Mouse (Mus musculus) C2C12 (cell line): Measurements from ENCODE around the gene Ensa. TPM values are rescaled to one million over a fixed set of nuclear protein-coding genes. Genes with fewer than 3 reads are reported as not detected.

ENCODE experiments used
- H3K27me3 ChIP-seq: one replicate; pipeline ENCODE4 v1.6.1; 2011; ENCODE audit not compliant: control insufficient read depth, insufficient read depth, insufficient read length
- H3K36me3 ChIP-seq: one replicate; pipeline ENCODE4 v1.6.1; 2011; ENCODE audit not compliant: control insufficient read depth, insufficient read depth
- H3K4me3 ChIP-seq: one replicate; pipeline ENCODE4 v1.5.1; 2011; ENCODE audit warnings: mild to moderate bottlenecking, control low read depth; ENCODE audit not compliant: poor library complexity, insufficient read depth, severe bottlenecking
- H3K79me2 ChIP-seq: one replicate; pipeline ENCODE4 v1.6.1; 2011; ENCODE audit not compliant: control insufficient read depth, insufficient read depth
- H3K79me3 ChIP-seq: one replicate; pipeline ENCODE4 v1.6.1; 2011; ENCODE audit warnings: low read depth, control low read depth
- H3ac ChIP-seq: one replicate; pipeline ENCODE3; 2011; ENCODE audit warnings: low read depth; ENCODE audit not compliant: control insufficient read depth, insufficient read length
- CEBPB ChIP-seq: IDR thresholded peaks from one replicate; pipeline ENCODE4 v1.6.1; 2011; ENCODE audit warnings: low read depth, mild to moderate bottlenecking, control low read depth, moderate library complexity
- CTCF ChIP-seq: IDR thresholded peaks from one replicate; pipeline ENCODE4 v1.5.1; 2011; ENCODE audit not compliant: control insufficient read depth, insufficient read depth, insufficient read length
- FOSL1 ChIP-seq: IDR thresholded peaks from one replicate; pipeline ENCODE4 v1.8.0; 2011; ENCODE audit warnings: mild to moderate bottlenecking, low read length; ENCODE audit not compliant: poor library complexity, insufficient read depth, severe bottlenecking
- MAX ChIP-seq: IDR thresholded peaks from one replicate; pipeline ENCODE4 v1.6.1; 2011; ENCODE audit warnings: mild to moderate bottlenecking, control low read depth
- MYOD1 ChIP-seq: IDR thresholded peaks from one replicate; pipeline ENCODE4 v1.6.1; 2011; ENCODE audit warnings: low read depth; ENCODE audit not compliant: control insufficient read depth, insufficient read length
- MYOG ChIP-seq: IDR thresholded peaks from one replicate; pipeline ENCODE4 v1.6.1; 2011; ENCODE audit not compliant: control insufficient read depth, insufficient read length; ENCODE audit errors: extremely low read depth
- USF1 ChIP-seq: IDR thresholded peaks from one replicate; pipeline ENCODE4 v1.6.1; 2011; ENCODE audit warnings: low read depth, mild to moderate bottlenecking, control low read depth, moderate library complexity
- polyA plus RNA-seq: library from polyadenylated mRNA; unstranded; fragments of >200 nt; fragmentation: generic; extraction: Trizol; gene quantifications from one replicate; pipeline ENCODE4 v1.2.1, GENCODE M21; 2012; ENCODE audit warnings: missing spikeins

Gene Ensa
- polyA plus RNA-seq, 1 experiment: 42.0 TPM

DNA sequence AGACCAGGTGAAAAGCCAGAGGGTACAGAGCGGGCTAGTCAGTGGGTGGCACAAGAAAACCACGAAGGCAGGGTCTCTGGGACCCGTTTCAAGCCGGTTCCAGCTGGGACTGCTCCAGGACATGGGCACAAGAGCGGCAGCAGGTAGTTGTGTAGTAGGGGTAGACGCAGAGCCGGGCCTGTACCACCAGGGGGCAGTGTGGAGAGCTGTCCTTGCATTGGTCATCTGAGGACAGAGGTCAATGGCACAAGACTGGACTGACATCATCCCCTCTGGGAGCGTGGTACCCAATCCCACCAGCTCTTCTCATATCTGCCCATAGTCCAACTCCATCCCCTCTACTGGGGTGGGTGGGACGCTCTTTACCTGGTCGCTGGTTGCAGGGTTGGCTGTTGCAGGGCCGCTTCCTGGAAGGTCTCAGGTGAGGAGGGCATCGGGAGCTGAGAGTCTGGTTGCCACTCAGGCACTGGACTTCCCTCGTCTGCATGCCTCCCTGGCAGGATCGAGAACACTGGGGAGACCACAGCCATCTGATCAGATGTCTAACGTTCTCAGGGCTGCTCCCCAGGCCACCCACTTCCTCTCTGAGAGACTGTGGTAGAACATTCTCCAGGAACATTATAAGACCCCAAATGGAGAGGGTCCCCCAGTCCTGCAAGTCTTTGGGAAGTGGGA is 52.1 kb downstream of the Ensa start:
- H3K79me3 ChIP-seq: peaks cover 13% of the 10 kb centered on the region
- peaks cover 49% of the 10 kb centered on the region for H3K79me2 ChIP-seq
- TF ChIP-seq MYOD1: no peak
- no peak for TF ChIP-seq CEBPB
- peak; percentile 94 for TF ChIP-seq CTCF
- TF ChIP-seq MYOG: no peak
- TF ChIP-seq FOSL1: no peak
- TF ChIP-seq MAX: no peak
- no peak overlapping the region for H3ac ChIP-seq
- no peaks in the 10 kb centered on the region for H3K27me3 ChIP-seq
- peaks cover 18% of the 10 kb centered on the region for H3K36me3 ChIP-seq
- H3K4me3 ChIP-seq: no peak overlapping the region

DNA sequence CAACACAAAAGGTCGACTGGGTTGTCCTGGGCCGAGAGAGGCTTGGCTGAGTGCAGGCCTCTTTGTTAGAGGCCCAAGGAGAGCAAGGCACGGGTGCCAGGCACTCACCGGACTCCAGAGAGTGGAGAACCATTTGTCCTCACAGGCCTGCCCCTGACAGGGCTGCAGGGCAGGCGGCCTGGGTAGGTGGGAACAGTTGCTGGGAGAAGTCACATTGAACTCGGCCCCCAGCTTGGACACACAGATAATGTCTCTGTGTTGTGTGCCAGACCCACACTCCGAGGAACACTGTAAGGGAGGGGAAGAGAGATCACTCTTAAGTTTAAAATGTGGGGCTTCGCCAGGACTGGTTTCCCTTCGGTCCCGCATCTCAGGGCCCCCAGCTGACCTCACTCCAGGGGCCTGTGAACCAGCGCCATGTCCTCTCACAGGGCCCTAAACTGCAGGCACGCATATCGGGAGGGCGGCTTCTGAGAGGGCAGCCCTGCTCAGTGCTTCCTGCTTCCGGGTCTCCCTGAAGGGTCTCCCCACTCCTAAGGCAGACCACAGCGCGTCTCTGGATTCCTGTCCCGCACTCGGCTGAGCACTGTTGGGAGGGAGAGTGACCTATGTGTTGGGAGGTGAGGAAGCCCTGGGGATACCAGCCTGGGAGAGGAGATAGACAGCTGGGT is 52.8 kb downstream of the Ensa start:
- TF ChIP-seq FOSL1: no peak
- no peak for TF ChIP-seq MAX

DNA sequence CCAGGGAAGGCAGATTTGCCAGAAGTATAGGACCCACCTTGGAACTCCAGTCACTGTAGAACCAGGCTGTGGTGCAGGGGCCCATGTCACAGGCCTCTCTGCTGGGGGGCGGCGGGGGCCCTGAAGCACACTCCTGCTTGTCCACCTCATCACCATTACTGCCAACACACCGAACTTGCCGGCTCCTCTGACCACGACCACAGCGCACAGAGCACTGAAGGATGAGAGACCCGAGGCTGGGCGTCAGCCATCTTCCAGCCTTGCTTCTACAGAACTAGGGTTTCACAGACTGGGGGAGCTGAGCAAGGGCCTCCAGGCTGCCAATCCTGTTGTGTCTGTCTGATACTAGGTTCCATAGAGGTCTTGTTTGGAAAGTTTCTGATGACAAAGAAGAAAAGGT is 54.8 kb downstream of the Ensa start:
- Histone ChIP-seq H3ac (no peak overlapping the region), H3K36me3 (peaks cover 7% of the 10 kb centered on the region), H3K27me3 (no peaks in the 10 kb centered on the region), H3K79me2 (peaks cover 22% of the 10 kb centered on the region), H3K79me3 (no peaks in the 10 kb centered on the region), H3K4me3 (no peak overlapping the region)
- TF ChIP-seq MYOG: no peak
- no peak for TF ChIP-seq FOSL1
- no peak for TF ChIP-seq CEBPB
- no peak for TF ChIP-seq USF1
- TF ChIP-seq MAX: no peak
- TF ChIP-seq CTCF: no peak
- no peak for TF ChIP-seq MYOD1

More for the DNA sequence above, 52.8 kb downstream of the Ensa start:
- H3K36me3 ChIP-seq: peaks cover 18% of the 10 kb centered on the region
- H3K27me3 ChIP-seq: no peaks in the 10 kb centered on the region
- no peak overlapping the region for H3ac ChIP-seq
- H3K4me3 ChIP-seq: no peak overlapping the region
- H3K79me2 ChIP-seq: peaks cover 42% of the 10 kb centered on the region
- H3K79me3 ChIP-seq: peaks cover 7% of the 10 kb centered on the region

DNA sequence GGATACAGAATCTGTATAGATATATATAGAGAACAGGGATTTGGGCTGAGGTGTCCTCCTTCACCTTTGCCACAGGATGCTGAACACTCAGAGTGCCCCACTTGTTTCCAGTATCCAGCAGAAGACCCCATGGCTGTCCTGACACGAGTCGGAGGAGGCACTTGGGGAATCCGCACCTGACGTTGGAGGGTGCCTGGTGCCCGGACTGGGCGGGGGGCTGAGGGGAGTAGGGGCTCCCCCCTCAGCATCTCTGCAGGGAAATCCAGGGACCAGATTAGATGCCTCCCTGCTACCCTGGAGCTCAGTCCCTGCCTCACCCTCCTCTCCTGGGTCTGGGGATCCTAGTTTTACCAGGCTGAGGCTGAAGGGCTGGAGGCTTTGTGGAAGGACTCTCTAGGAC is 55.9 kb downstream of the Ensa start:
- no peaks in the 10 kb centered on the region for H3K27me3 ChIP-seq
- H3ac ChIP-seq: no peak overlapping the region
- peaks cover 7% of the 10 kb centered on the region for H3K36me3 ChIP-seq
- peaks cover 20% of the 10 kb centered on the region for H3K79me2 ChIP-seq
- H3K79me3 ChIP-seq: no peaks in the 10 kb centered on the region
- no peak for TF ChIP-seq MYOD1
- TF ChIP-seq FOSL1: no peak
- TF ChIP-seq CEBPB: no peak
- TF ChIP-seq MYOG: no peak
- TF ChIP-seq CTCF: no peak
- no peak for TF ChIP-seq MAX
- no peak overlapping the region for H3K4me3 ChIP-seq

DNA sequence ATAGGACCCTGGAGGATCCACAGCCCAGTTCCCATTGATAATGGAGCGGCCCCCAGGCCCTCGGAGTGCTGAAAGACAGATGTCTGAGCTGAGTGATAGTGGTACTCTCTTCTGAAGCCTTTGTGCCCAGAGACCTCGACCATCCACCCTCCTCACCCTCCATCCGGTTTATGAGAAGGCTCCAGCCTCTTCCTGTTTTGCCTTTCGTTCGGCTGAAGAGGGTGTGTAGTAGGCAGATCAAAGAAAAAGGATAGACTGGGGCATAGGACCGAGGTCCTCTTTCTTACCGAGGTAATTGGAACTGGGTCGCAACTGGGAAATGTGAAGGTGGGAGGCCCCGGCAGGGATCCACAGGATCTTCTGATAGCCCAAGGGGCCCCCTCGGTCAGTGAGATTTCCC is 56.6 kb downstream of the Ensa start:
- H3K4me3 ChIP-seq: no peak overlapping the region
- TF ChIP-seq FOSL1 (no peak), MYOD1 (no peak), USF1 (no peak), CEBPB (no peak), MYOG (no peak), CTCF (no peak)
- H3K27me3 ChIP-seq: no peaks in the 10 kb centered on the region
- H3K79me3 ChIP-seq: peaks cover under 1% of the 10 kb centered on the region
- H3ac ChIP-seq: no peak overlapping the region
- peaks cover 7% of the 10 kb centered on the region for H3K36me3 ChIP-seq
- H3K79me2 ChIP-seq: peaks cover 16% of the 10 kb centered on the region

Other genes with a start within 250 kb of the Ensa start
- gene 4930558C23Rik, start 222.2 kb upstream of the Ensa start, polyA plus RNA-seq: not detected
- gene Arnt, start 190.6 kb upstream of the Ensa start, polyA plus RNA-seq: 13.6 TPM
- 0.07 TPM for gene Ctsk, start 125.7 kb upstream of the Ensa start, polyA plus RNA-seq
- not detected for gene Ctss, start 98.2 kb upstream of the Ensa start, polyA plus RNA-seq
- gene Hormad1, start 65.3 kb upstream of the Ensa start, polyA plus RNA-seq: not detected
- 4.5 TPM for gene Golph3l, start 36.1 kb upstream of the Ensa start, polyA plus RNA-seq
- 46.4 TPM for gene Mcl1, start 33.8 kb downstream of the Ensa start, polyA plus RNA-seq
- gene Adamtsl4, start 62.9 kb downstream of the Ensa start, polyA plus RNA-seq: 3.1 TPM
- gene Ecm1, start 114.6 kb downstream of the Ensa start, polyA plus RNA-seq: 189 TPM
- 32.8 TPM for gene Tars2, start 135.2 kb downstream of the Ensa start, polyA plus RNA-seq
- gene Rprd2, start 193.9 kb downstream of the Ensa start, polyA plus RNA-seq: 7.7 TPM
- gene Prpf3, start 230.9 kb downstream of the Ensa start, polyA plus RNA-seq: 26.7 TPM
- 441 TPM for gene Mrps21, start 246.5 kb downstream of the Ensa start, polyA plus RNA-seq